Mouse (Mus musculus): Measurements from ENCODE around the gene Plcb2.

Gene Plcb2

DNA sequence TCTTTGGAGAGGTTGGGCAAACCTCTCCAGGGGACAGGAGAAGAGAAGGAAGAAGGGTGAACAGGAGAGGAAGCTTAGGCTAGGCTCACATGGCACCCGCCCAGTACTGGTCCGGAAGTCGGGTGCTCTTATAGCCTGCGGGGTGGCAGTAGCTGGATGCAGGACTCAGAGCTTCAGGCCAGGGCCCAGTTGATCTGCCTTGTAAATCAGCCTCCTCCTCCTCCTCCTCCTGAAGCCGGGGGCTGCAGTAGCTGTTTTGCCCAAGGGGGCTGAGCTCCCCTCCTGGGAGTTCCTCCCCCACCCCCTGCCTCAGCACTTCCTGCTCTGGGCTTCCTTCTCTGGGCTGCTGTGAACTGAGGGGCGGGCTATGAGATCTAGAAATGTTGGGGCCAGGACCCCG is at the start of gene Plcb2:
Gene Plcb2 (minus strand): TSS at position 102 of the 400 bp plus-strand sequence.
- no peak for DNase-seq (ENCODE audit: extremely low read depth, low read depth, low spot score)

DNA sequence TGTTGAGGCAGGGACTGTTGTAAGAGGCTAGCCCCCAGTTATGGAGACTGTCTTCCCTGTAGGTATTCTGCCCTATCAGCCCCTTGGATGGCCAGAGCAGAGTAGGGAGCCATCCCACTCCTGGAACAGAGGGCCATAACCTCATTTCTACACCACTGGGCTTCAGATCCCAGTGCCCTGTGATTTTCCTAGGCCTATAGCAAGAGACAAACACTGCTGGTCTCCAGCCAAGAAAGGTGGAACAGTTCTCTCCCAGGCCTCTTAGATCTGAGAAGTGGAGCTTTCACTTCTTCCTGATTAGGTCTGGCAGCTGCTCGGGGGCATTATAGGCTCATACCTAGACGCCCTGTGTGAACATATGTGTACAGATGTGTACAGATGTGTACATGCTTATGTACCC is 48.1 kb upstream of the Plcb2 start:
- DNase-seq (ENCODE audit: extremely low read depth, low read depth, low spot score): no peak

DNA sequence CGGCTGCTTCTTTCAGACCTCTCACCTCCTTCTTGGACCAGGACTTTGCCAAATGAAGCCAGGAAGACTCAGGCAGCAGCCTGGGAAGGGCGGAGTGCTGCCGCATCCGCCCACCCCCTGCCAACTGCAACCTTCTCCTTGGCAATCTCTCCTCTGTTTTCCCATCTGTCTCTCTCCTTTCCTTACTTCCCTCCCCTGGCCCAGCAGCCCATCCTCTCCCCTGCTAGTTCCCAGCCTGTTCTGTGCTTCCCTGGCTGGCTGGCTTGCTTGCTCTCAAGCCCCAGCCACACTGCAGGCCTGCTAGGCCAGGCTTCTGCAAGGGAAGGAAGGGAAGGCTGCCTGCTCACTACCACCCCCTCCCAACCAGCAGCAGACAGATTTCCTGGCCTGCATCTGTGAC is 47.6 kb upstream of the Plcb2 start:
- no peak for DNase-seq (ENCODE audit: extremely low read depth, low read depth, low spot score)

DNA sequence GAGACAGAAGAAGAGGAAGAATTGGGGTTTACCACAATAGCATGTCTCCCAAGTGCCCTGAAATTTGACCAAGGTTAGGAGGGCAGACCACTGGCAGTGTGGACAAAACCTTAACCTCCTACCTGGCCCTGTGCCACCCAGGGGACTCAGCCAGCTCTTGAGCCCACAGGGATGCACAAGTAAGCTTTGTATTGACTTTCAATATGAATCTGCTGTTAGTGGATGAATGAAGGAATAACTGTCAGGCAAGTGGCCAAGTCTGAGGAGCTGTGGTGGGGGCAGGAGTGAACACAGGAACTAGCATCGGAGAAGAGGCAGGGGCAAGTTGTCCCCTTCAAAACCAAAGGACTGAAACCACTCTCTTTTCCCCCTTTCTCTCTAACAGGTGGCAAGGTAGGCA is 47.2 kb upstream of the Plcb2 start:
- DNase-seq (ENCODE audit: extremely low read depth, low read depth, low spot score): no peak

DNA sequence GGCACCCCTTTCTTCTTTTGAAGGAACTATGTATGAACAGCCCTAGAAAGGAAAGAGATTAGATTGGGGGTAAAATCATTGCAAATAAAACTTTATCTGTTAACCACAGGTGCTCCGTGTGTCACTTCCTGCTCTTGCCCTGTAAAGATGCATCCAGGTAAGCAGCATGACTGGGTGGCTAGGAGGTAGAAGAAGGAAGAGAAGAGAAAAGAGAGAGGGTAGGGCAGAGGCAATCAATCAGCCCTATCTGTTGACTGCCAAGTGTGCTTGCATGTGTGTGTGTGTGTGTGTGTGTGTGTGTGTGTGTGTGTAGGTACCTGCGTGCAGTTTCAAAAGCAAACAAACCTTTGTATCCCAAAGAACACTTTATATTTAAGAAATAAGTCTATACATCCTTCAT is 46.3 kb upstream of the Plcb2 start:
- no peak for DNase-seq (ENCODE audit: extremely low read depth, low read depth, low spot score)

DNA sequence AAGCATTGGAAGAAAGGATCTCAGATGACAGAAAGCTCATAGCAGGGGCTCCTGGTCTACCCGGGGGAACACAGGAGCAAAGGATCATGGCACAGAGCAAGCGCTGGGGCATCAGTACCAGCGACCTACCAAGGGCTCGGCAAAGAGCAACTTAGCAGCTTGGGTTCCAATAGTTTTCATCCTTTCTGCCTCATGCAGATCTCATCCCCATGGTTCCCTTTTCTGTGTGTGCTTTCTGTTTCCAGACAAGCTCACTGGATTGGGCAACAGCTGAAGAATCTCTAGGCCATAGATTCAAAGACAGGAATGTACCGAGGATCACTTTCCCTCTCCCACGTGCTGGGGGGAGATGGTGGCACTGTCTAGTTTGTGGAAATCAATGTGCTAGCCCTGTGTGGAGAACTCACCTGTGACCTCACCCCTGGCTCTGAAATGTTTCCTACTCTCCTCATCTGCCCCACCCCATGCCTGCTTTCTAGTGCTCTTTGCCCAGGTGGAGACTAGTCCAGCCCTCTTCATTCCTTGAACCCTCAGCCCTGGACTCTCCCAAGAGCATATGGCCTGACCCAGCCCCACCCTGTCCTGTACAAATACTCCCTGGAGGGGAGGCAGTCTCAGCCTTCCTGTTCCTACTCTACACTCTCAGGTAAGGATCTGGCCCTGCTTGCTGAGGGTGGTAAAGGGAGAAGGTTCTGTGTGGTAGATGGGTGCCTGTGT is 44.1 kb upstream of the Plcb2 start, which contains the start of gene Phgr1:
Gene Phgr1 (plus strand): TSS at position 612 of the 717 bp plus-strand sequence.
- DNase-seq (ENCODE audit: extremely low read depth, low read depth, low spot score): no peak

DNA sequence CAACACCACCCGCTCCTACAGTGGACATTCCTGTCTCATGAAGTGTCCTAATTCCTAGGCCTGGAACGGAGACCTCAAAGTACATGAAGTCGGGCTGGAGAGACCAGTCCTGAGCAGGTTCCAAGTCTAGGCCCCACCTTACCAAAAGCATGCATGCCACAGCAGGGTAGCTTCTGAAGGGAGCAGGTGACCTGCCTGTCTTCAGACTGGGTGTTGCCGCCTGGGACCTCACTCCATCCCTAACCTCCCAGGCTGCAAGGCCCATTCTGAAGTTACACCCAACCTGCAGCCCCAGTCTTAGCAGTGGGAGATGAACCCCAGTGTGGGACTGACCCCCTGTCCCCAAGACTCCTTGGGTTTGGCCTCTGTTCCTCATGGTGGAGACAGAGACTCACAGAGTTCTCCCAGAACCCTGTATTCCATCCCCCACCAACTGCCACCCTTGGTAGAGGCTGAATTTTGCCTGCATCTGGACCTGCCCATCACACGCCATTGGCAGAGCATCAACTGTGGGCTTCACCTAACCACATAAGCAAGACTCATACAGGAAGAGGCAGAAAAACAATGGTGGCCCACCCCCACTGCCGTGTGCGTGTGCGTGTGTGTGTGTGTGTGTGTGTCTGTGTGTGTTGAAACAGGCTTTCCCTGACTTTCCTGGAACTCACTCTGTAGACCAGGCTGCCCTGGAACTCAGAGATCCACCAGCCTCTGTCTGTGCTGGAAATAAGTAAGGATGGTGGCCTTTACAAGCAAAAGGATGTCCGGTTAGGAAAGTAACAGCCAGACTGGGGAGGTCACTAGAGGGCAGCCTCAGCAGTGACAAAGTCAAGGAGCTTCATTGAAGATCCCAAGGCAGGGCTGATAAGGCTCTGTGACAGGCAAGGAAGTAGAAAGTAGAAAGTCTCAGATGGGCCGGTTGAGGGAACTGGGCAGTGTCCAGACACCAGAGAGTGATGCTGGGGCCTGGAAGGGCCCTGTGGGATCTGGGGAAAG is 38.1 kb upstream of the Plcb2 start:
- no peak for DNase-seq (ENCODE audit: extremely low read depth, low read depth, low spot score)

DNA sequence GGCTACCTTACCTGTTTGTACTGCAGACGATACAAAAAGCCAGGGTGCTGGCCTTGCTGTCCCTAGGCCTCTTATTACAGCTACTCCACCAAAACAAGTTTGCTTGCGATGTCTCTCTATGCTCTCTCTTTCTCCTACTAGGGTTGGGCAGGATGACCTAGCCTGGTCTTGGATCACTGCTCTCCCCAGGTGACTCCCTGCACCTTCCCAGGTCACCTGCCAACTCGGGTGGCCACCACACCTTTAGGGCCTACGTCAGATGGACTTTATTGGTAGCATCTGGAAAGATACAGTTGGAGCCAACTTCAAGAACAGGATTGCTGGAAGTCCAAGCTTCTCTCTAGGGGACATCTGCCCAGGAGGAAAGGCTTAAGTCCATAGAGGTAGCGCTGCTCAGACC is 36.6 kb upstream of the Plcb2 start:
- no peak for DNase-seq (ENCODE audit: extremely low read depth, low read depth, low spot score)

DNA sequence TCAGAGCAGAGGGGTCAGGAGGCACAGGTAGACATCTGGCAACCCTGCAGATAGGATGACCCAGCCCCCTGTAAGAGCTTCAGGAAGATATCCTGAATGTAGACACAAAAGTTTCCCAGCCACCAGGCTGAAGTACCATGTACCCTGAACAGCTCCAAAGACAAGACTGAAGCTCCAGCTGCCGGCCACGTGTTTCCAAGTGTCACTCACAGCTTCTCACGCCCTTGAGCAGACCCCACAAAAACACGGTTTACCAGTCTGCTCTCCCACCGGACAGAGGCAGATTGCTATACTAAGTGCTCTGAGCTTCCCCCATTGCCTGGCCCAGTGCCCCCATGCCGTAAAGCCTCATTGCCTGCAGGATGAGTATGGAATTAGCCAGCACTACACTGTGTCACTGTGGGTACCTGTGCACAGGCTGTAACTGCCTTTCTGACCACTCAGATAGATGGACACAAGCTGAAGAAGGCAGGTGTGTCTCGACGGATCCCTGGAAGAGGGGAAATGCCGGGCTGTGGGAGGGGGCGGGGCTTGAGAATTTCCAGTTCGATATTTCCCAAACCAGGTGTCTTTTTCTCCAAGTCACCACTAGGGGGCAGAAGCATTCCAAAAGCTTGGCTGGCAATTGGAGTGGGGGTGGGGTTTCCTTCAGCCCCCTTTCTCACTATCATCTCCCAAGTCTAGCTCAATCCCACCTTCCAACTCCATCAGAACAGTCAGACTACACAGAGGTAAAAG is 36.0 kb upstream of the Plcb2 start:
- DNase-seq (ENCODE audit: extremely low read depth, low read depth, low spot score): no peak

DNA sequence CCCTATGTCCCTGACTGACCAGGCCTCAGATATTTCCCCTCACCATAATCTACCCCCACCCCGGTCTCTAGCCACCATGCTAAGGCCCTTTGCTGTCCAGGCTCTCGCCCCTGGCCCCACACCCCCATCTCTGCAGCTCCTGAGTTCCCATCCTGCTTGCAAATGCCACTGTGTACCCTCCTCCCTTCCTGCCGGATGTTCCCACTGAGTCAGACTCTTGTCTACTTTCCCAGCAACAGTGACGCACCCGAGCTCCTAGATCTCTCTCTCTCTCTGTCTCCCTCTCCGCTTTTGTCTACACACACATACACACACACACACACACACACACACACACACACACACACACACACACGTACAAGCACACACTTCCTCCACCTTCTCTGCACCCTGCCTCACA is 35.2 kb upstream of the Plcb2 start:
- DNase-seq (ENCODE audit: extremely low read depth, low read depth, low spot score): no peak

DNA sequence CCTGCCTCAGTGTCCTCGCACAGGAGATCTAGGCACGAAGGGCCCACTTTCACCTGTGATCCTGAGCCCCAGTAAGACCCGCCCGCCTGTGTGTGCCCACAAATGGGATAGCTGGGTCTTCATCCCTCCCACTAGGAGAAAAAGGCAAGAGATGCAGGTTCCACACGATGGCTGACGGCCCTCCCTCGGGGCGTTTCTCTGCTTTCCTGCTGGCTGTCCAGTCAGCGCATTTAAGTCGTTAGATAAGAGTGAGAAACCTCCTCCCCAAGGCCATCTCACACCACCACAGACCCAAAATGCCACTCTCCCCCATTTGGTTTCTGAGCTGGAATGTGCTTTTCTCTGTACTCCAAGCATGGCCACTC is 34.5 kb upstream of the Plcb2 start:
- no peak for DNase-seq (ENCODE audit: extremely low read depth, low read depth, low spot score)

DNA sequence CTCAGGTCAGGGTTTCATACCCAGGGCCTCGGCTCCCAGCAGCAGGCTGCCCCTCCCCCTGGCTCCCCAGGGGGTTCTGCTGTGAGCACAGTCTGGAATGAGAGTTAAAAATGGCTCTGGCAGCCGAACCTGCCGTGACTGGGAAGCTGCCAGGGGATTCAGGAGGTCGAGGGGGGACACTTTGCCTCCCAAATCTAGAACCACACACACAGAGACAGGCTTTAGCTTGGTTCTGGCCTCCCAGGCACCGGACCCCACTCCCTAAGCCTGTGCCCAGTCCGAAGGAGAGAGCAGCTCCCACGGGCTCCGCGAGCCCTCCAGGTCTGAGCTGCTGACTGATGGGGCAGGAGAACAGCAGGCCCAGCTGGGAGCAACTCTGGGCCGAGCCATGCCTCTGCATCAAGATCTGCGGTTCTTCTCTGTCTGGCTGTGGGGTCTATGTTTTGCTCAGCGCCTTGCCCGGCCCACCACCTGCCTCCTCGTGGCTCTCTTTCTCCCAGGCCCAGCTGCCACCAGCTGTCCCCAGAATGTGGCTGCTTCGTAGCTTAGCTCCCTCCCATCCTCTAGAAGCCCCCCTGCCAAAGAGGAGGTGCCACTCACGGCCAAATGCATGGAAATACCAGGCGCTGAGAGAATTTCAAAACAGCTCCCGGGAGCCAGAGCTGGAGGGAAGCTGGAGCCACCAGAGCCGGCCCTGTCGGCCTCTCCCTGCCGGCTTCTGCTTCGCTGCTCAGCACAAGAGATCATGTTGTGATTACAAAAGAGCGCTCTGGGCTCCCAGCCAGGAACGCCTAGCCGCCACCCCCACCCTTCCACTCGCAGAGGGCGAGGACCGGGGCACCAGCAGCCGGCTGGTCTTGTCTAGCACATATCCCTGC is 33.9 kb upstream of the Plcb2 start, which contains the start of gene Ccdc9b:
Gene Ccdc9b (minus strand): TSS at position 756 of the 878 bp plus-strand sequence.
- no peak for DNase-seq (ENCODE audit: extremely low read depth, low read depth, low spot score)

DNA sequence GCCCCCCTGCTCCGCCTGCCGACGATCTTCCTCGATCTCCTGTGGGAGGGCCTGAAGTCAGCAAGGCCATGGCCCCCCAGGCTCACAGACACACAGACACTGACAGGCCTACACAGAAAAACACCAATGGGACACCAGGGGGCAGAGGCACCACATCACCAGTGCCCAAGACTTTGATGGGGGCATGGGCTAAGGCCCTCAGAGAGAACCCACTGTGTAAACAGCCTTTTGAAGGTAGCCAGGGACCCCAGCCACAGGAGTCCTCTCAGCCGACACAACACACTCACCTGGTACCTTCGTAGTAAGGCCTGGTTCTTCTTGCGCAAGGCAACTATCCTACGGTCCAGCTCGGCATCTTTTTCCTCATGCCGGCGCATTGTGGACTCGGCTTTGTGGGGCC is 33.1 kb upstream of the Plcb2 start:
- no peak for DNase-seq (ENCODE audit: extremely low read depth, low read depth, low spot score)

DNA sequence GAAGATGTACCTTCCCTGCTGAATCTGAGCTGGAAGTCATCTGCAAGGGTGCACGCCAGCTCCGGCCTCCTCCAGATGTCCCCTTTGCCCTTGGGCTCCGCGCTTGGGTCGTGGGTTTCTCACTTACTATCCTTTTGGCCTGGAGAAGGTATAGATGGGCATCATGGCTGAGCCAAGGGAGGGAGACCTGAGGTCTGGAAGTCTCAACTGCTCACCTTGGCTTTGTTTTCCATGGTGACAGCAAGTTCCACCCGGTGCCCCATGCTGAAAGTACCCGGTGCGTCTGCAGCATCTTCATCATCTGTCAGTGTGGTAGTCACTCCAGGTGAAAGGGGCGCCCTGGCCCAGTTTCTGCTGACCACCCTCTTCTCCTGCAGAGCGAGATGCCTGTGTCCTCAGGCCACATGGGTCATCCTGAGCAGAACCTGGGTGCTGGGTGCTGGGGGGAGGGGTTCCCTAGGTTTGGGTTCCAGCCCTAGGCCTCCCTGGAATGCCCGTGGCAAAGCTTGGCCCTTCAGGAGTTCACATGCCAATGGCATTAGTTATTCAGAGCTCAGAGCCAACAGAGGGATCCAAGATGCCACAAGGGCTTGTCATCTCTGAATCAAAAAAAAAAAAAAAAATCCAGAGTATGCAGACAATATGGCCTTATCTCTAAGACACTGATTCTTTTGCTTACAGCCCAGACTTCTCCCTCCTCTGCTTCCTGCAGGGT is 32.2 kb upstream of the Plcb2 start:
- no peak for DNase-seq (ENCODE audit: extremely low read depth, low read depth, low spot score)

DNA sequence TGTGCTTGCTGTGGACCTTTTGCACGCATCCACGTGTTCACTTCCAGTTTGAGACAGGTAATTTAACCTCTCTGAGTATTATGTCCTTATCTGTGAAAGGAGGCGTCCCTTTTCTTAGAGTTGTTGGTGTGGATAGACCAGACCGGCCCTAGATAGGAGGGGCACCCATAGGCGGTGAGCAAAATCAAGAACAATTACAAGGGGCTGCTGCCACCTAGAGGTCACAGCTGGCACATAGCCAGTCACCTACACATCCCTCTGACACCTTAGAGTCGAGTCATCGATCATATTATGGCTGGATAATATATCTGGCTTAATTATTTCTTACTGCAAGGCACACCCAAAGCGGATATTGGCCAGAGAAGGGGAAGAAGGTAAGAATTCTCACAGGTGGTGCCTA is 31.6 kb upstream of the Plcb2 start:
- DNase-seq (ENCODE audit: extremely low read depth, low read depth, low spot score): no peak

DNA sequence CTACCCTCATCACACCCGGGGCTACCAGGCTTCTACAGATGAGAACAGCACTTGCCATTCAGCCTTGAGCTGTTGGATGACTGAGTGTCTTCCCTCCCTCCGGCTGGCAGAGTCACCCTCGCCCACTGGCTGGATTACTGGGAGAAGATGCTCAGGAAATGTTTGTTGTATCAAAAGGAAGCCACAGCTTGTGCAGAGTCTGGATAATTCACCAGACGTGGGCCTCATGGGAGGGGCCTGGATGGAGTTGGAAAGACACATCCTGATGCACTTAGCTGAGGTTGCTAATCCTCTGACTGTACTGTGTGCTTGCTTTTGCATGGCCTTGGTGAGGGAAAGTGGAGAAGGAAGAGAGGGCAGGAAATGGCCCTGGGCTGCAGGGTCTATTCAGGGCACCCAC is 27.9 kb upstream of the Plcb2 start:
- DNase-seq (ENCODE audit: extremely low read depth, low read depth, low spot score): no peak

DNA sequence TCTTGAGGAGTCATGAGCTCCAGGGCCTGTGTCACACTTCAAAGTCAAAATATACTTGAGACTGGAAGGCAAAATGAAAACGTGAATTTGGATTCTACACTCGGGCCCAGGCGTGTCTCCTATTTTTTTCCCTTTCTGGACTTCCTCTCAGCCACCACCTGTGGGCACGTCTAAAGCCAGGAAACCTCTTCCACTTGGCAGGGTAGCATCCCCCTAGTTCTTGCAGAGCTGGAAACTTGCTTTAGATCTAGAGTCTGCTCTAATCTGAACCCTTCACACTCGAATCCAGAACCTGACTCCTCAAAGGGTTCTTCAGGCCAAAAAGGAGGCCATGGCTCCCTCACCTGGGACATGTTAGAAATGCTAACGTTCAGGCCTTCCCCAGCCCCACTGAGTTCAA is 27.2 kb upstream of the Plcb2 start:
- no peak for DNase-seq (ENCODE audit: extremely low read depth, low read depth, low spot score)

DNA sequence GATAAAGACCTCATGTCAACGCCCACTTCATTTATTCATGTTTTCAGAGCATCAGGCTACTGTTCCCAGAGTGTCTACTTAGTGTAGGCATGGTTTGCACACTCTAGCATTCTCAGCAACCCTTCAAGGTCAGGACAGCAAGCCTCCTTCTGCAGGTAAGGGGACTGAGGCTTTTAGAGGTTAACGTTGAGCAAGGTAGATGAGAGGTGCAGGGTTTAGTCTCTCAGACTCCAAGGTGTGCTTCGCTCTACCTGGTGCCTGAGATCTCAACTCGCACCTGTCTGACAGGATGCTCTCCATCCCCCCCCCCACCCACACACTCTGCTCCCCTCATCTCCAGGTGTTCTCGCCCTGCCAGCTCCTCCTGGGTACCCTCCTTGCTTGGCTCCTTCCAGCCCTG is 25.9 kb upstream of the Plcb2 start:
- no peak for DNase-seq (ENCODE audit: extremely low read depth, low read depth, low spot score)

DNA sequence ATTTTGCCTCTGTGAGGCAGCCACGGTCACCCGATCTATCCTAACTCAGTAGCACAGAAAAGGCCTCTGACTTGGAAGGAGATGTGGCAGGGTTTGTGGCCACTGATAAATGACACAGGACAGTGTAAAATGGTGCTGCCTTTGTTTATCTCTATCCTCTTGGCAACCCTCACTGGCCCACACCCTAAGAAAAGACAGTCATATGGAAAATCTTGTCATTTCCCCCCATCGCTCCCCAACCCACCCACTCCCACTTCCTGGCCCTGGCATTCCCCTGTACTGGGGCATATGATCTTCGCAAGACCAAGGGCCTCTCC is 24.5 kb upstream of the Plcb2 start:
- DNase-seq (ENCODE audit: extremely low read depth, low read depth, low spot score): no peak

All from fat pad, adult 2 months (tissue).